In genomic region chr11:75422013-75422792, GRCm38 (mm10) we compare ENCODE assay signal across 8 mouse cellular contexts. TPM values are rescaled to one million over a fixed set of nuclear protein-coding genes. Genes with fewer than 3 reads are reported as not detected.
DNase-seq lines count a peak whose midpoint lies in the region; ATAC-seq and TF ChIP-seq lines count a peak whose summit lies in the region.

Gene Serpinf1, minus strand, starts transcription at chr11:75422701.

- no peak within 1 kb of the TSS for H3K27ac ChIP-seq in intestine, postnatal 0 days (ENCODE audit: low read depth, low read length)
- H3K27ac ChIP-seq in midbrain, embryonic 14.5 days (replicated peaks; ENCODE audit: low read depth, low read length) = no peak within 1 kb of the TSS

- H3K36me3 ChIP-seq in intestine, postnatal 0 days (ENCODE audit: control insufficient read depth, insufficient read depth) = no peaks in the 10 kb centered on the region
- H3K36me3 ChIP-seq in midbrain, embryonic 14.5 days (ENCODE audit: control insufficient read depth, insufficient read depth, low read length) = no peaks in the 10 kb centered on the region

- no peaks in the 10 kb centered on the region for H3K4me1 ChIP-seq in intestine, postnatal 0 days (replicated peaks; ENCODE audit: control insufficient read depth, insufficient read depth, low read length)
- no peaks in the 10 kb centered on the region for H3K4me1 ChIP-seq in midbrain, embryonic 14.5 days (ENCODE audit: control insufficient read depth, insufficient read depth, low read length)

- no peak within 1 kb of the TSS for H3K9ac ChIP-seq in intestine, postnatal 0 days (ENCODE audit: low read depth, low read length)
- H3K9ac ChIP-seq in midbrain, embryonic 14.5 days (replicated peaks; ENCODE audit: low read length) = no peak within 1 kb of the TSS

- no peak for DNase-seq in layer of hippocampus, adult 8-10 months (ENCODE audit: low spot score in 2 of 2)
- no peak for DNase-seq in layer of hippocampus, adult 9-11 months
- no peak for DNase-seq in gonadal fat pad, adult 2 months (ENCODE audit: low read depth)
- no peak for DNase-seq in midbrain, embryonic 14.5 days
- DNase-seq in right cerebral cortex, postnatal 10 days (ENCODE audit: low spot score in 2 of 2) = no peak
- DNase-seq in kidney, adult 9 months = no peak

- no peak for TF ChIP-seq CTCF in intestine, postnatal 0 days (IDR thresholded peaks at IDR 0.05; ENCODE audit: low read depth)

- H3K9me3 ChIP-seq in intestine, postnatal 0 days (ENCODE audit: control insufficient read depth) = no peaks in the 10 kb centered on the region
- no peaks in the 10 kb centered on the region for H3K9me3 ChIP-seq in midbrain, embryonic 14.5 days (ENCODE audit: control insufficient read depth, low read length)

- no peak within 1 kb of the TSS for H3K4me3 ChIP-seq in intestine, postnatal 0 days (ENCODE audit: low read depth, low read length)
- no peak within 1 kb of the TSS for H3K4me3 ChIP-seq in midbrain, embryonic 14.5 days (replicated peaks; ENCODE audit: low read depth, low read length)

- peak within 1 kb of the TSS; percentile 40; the same call in 1 of the 2 replicates for H3K4me2 ChIP-seq in intestine, postnatal 0 days (replicated peaks; ENCODE audit: low read depth)
- H3K4me2 ChIP-seq in midbrain, embryonic 14.5 days (ENCODE audit: low read length) = no peak within 1 kb of the TSS

- 42% methylated on average over 10 of the region's 10 CpGs for WGBS in intestine, postnatal 0 days
- WGBS in midbrain, embryonic 14.5 days = 62% methylated on average over 10 of the region's 10 CpGs

- no peaks in the 10 kb centered on the region for H3K27me3 ChIP-seq in intestine, postnatal 0 days (replicated peaks; ENCODE audit: control insufficient read depth, insufficient read depth, low read length)
- no peaks in the 10 kb centered on the region for H3K27me3 ChIP-seq in midbrain, embryonic 14.5 days (ENCODE audit: control insufficient read depth, insufficient read depth, low read length)

- peak; percentile 52 for ATAC-seq in common myeloid progenitor, adult 5-6 weeks (replicated peaks; ENCODE audit: low read depth, poor library complexity, severe bottlenecking)
- ATAC-seq in intestine, postnatal 0 days = no peak
- no peak for ATAC-seq in midbrain, embryonic 14.5 days (ENCODE audit: low FRiP score, low TSS enrichment)

RNA-seq across cellular contexts. Expression of gene Serpinf1, which starts in this region (rescaled TPM):
- total RNA-seq in layer of hippocampus, adult 8-10 months (2022) = 10 to 100 TPM in 3 of 4 experiments, 1 to 10 TPM in 1; 9.7 to 16.0 (median 11.5) TPM
- 76.0 and 77.8 TPM in 2 replicates for total RNA-seq in common myeloid progenitor, adult 5-6 weeks (2017)
- polyA plus RNA-seq in gonadal fat pad, adult 2 months (2012; rRNA removed) = 260 and 334 TPM in 2 replicates
- 20.7 and 21.4 TPM in 2 replicates for polyA plus RNA-seq in intestine, postnatal 0 days (2015; fragmentation: Nextera tagmentation; extraction: Ambion mirVana)
- polyA plus RNA-seq in midbrain, embryonic 14.5 days (2014; fragmentation: Nextera tagmentation; extraction: Ambion mirVana) = 2.7 and 38.5 TPM in 2 replicates
